38 mouse cellular contexts compared by ENCODE assay signal in the genomic region with DNA sequence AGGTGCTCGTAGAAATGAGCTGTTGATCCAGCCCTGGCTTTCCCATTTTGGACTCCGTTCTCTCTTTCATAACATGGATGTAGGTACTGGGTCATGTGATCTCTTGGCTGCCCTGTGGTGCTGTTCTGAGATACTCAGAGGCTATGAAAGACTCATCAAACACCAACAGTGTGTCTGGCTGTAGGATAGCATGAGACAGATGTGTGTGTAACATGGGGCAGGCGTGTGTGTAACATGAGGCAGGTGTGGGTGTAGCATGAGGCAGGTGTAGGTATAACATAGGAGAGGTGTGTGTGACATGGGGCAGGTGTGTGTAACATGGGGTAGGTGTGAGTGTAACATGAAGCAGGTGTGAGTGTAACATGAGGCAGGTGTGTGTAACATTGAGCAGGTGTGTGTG. TPM values are rescaled to one million over a fixed set of nuclear protein-coding genes. Genes with fewer than 3 reads are reported as not detected.
"Had no signal": no experiment of that assay in that cellular context is flagged by ENCODE, and none has a peak within 500 bp of the region (broad histone marks: within the 10 kb centered on the region; RNA-seq: fewer than 3 reads in every experiment).

No protein-coding gene starts in this region.

- H3K9ac ChIP-seq: embryonic facial prominence, embryonic 12.5 days; embryonic facial prominence, embryonic 13.5 days; embryonic facial prominence, embryonic 15.5 days; forebrain, embryonic 12.5 days; forebrain, embryonic 13.5 days; forebrain, embryonic 15.5 days; forebrain, postnatal 0 days had no signal

- ATAC-seq: forebrain, embryonic 13.5 days; forebrain, embryonic 14.5 days; forebrain, embryonic 15.5 days; forebrain, embryonic 16.5 days; forebrain, postnatal 0 days had no signal

- H3K4me3 ChIP-seq: embryonic facial prominence, embryonic 10.5 days; embryonic facial prominence, embryonic 12.5 days; embryonic facial prominence, embryonic 13.5 days; embryonic facial prominence, embryonic 15.5 days; erythroblast, embryonic 14.5 days; forebrain, embryonic 10.5 days; forebrain, embryonic 12.5 days; forebrain, embryonic 13.5 days; forebrain, embryonic 15.5 days; gastrocnemius, adult 2 months had no signal

- DNase-seq: cerebellum, adult 2 months; cerebellum, adult 8-10 months; cerebellum, adult 9-10 months; cerebellum, adult 9-11 months; cerebellum, postnatal 10 days; cerebellum, postnatal 14 days; cerebellum, postnatal 25 days; cerebellum, postnatal 36 days; embryo, embryonic 11 days; forebrain, postnatal 0 days; gastrocnemius, adult 2 months; gastrocnemius, postnatal 10 days; gastrocnemius, postnatal 14 days; gastrocnemius, postnatal 25 days; gastrocnemius, postnatal 36 days; heart, adult 18-20 months had no signal

- H3K27me3 ChIP-seq: embryonic facial prominence, embryonic 12.5 days; embryonic facial prominence, embryonic 13.5 days; embryonic facial prominence, embryonic 15.5 days; forebrain, embryonic 12.5 days; forebrain, embryonic 13.5 days; forebrain, embryonic 15.5 days had no signal

- H3K36me3 ChIP-seq: embryonic facial prominence, embryonic 10.5 days; embryonic facial prominence, embryonic 12.5 days; embryonic facial prominence, embryonic 13.5 days; embryonic facial prominence, embryonic 15.5 days; forebrain, embryonic 10.5 days; forebrain, embryonic 12.5 days; forebrain, embryonic 15.5 days had no signal

- H3K9me3 ChIP-seq: embryonic facial prominence, embryonic 10.5 days; embryonic facial prominence, embryonic 12.5 days; embryonic facial prominence, embryonic 13.5 days; embryonic facial prominence, embryonic 15.5 days; forebrain, embryonic 10.5 days; forebrain, embryonic 12.5 days; forebrain, embryonic 13.5 days; forebrain, embryonic 15.5 days had no signal

- H3K4me1 ChIP-seq: embryonic facial prominence, embryonic 10.5 days; embryonic facial prominence, embryonic 15.5 days; forebrain, embryonic 10.5 days; forebrain, embryonic 12.5 days; forebrain, embryonic 13.5 days; forebrain, embryonic 15.5 days had no signal

- H3K27ac ChIP-seq: embryonic facial prominence, embryonic 10.5 days; embryonic facial prominence, embryonic 12.5 days; embryonic facial prominence, embryonic 13.5 days; embryonic facial prominence, embryonic 15.5 days; forebrain, embryonic 10.5 days; forebrain, embryonic 12.5 days; forebrain, embryonic 13.5 days; forebrain, embryonic 15.5 days; gastrocnemius, adult 2 months had no signal

RNA-seq across cellular contexts. Expression of a gene that starts 2.0 kb away (rescaled TPM):
- total RNA-seq: common myeloid progenitor, adult 5-6 weeks; forebrain, postnatal 0 days; gastrocnemius, adult 18-20 months; gastrocnemius, adult 2 months; gastrocnemius, adult 8-10 months; gastrocnemius, postnatal 10 days; gastrocnemius, postnatal 14 days; gastrocnemius, postnatal 25 days; gastrocnemius, postnatal 36 days; gastrocnemius, postnatal 4 days; granulocyte monocyte progenitor cell, adult 5-6 weeks; heart, adult 18-20 months; heart, adult 8-10 months had no signal
- polyA plus RNA-seq: cerebellum, adult 2 months; cortical plate, adult 2 months; embryonic facial prominence, embryonic 10.5 days; embryonic facial prominence, embryonic 11.5 days; embryonic facial prominence, embryonic 12.5 days; embryonic facial prominence, embryonic 13.5 days; embryonic facial prominence, embryonic 15.5 days; erythroblast, embryonic 14.5 days; forebrain, embryonic 10.5 days; forebrain, embryonic 11.5 days; forebrain, embryonic 12.5 days; forebrain, embryonic 13.5 days; forebrain, embryonic 14.5 days; forebrain, embryonic 15.5 days; forebrain, embryonic 16.5 days; forebrain, postnatal 0 days; frontal cortex, adult 2 months had no signal

RNA-seq across cellular contexts. Expression of a gene that starts 2.1 kb away (rescaled TPM):
- total RNA-seq: common myeloid progenitor, adult 5-6 weeks; forebrain, postnatal 0 days; gastrocnemius, adult 18-20 months; gastrocnemius, adult 2 months; gastrocnemius, adult 8-10 months; gastrocnemius, postnatal 10 days; gastrocnemius, postnatal 14 days; gastrocnemius, postnatal 25 days; gastrocnemius, postnatal 36 days; gastrocnemius, postnatal 4 days; granulocyte monocyte progenitor cell, adult 5-6 weeks; heart, adult 18-20 months; heart, adult 8-10 months had no signal
- polyA plus RNA-seq: cortical plate, adult 2 months; embryonic facial prominence, embryonic 10.5 days; embryonic facial prominence, embryonic 11.5 days; embryonic facial prominence, embryonic 12.5 days; embryonic facial prominence, embryonic 13.5 days; embryonic facial prominence, embryonic 14.5 days; embryonic facial prominence, embryonic 15.5 days; erythroblast, embryonic 14.5 days; forebrain, embryonic 10.5 days; forebrain, embryonic 11.5 days; forebrain, embryonic 12.5 days; forebrain, embryonic 13.5 days; forebrain, embryonic 14.5 days; forebrain, embryonic 15.5 days; forebrain, embryonic 16.5 days; forebrain, postnatal 0 days; frontal cortex, adult 2 months had no signal

RNA-seq across cellular contexts. Expression of a gene that starts 22.0 kb away (rescaled TPM):
- total RNA-seq: common myeloid progenitor, adult 5-6 weeks; forebrain, postnatal 0 days; gastrocnemius, adult 18-20 months; gastrocnemius, adult 2 months; gastrocnemius, adult 8-10 months; gastrocnemius, postnatal 10 days; gastrocnemius, postnatal 14 days; gastrocnemius, postnatal 25 days; gastrocnemius, postnatal 36 days; gastrocnemius, postnatal 4 days; granulocyte monocyte progenitor cell, adult 5-6 weeks; heart, adult 18-20 months; heart, adult 8-10 months had no signal
- polyA plus RNA-seq: cerebellum, adult 2 months; cortical plate, adult 2 months; embryonic facial prominence, embryonic 10.5 days; embryonic facial prominence, embryonic 11.5 days; embryonic facial prominence, embryonic 12.5 days; embryonic facial prominence, embryonic 13.5 days; embryonic facial prominence, embryonic 14.5 days; embryonic facial prominence, embryonic 15.5 days; erythroblast, embryonic 14.5 days; forebrain, embryonic 10.5 days; forebrain, embryonic 11.5 days; forebrain, embryonic 12.5 days; forebrain, embryonic 13.5 days; forebrain, embryonic 14.5 days; forebrain, embryonic 15.5 days; forebrain, embryonic 16.5 days; forebrain, postnatal 0 days; frontal cortex, adult 2 months had no signal

RNA-seq across cellular contexts. Expression of a gene that starts 23.2 kb away (rescaled TPM):
- total RNA-seq: common myeloid progenitor, adult 5-6 weeks; forebrain, postnatal 0 days; gastrocnemius, adult 18-20 months; gastrocnemius, adult 2 months; gastrocnemius, adult 8-10 months; gastrocnemius, postnatal 10 days; gastrocnemius, postnatal 14 days; gastrocnemius, postnatal 25 days; gastrocnemius, postnatal 36 days; gastrocnemius, postnatal 4 days; granulocyte monocyte progenitor cell, adult 5-6 weeks; heart, adult 18-20 months; heart, adult 8-10 months had no signal
- polyA plus RNA-seq: cerebellum, adult 2 months; cortical plate, adult 2 months; embryonic facial prominence, embryonic 10.5 days; embryonic facial prominence, embryonic 11.5 days; embryonic facial prominence, embryonic 12.5 days; embryonic facial prominence, embryonic 13.5 days; embryonic facial prominence, embryonic 14.5 days; embryonic facial prominence, embryonic 15.5 days; erythroblast, embryonic 14.5 days; forebrain, embryonic 10.5 days; forebrain, embryonic 11.5 days; forebrain, embryonic 12.5 days; forebrain, embryonic 13.5 days; forebrain, embryonic 14.5 days; forebrain, embryonic 15.5 days; forebrain, embryonic 16.5 days; forebrain, postnatal 0 days; frontal cortex, adult 2 months had no signal

RNA-seq across cellular contexts. Expression of a gene that starts 30.1 kb away (rescaled TPM):
- total RNA-seq: common myeloid progenitor, adult 5-6 weeks; forebrain, postnatal 0 days; gastrocnemius, adult 18-20 months; gastrocnemius, adult 2 months; gastrocnemius, adult 8-10 months; gastrocnemius, postnatal 10 days; gastrocnemius, postnatal 14 days; gastrocnemius, postnatal 25 days; gastrocnemius, postnatal 36 days; gastrocnemius, postnatal 4 days; granulocyte monocyte progenitor cell, adult 5-6 weeks; heart, adult 18-20 months had no signal
- polyA plus RNA-seq: cerebellum, adult 2 months; cortical plate, adult 2 months; embryonic facial prominence, embryonic 10.5 days; embryonic facial prominence, embryonic 11.5 days; embryonic facial prominence, embryonic 12.5 days; embryonic facial prominence, embryonic 13.5 days; erythroblast, embryonic 14.5 days; forebrain, embryonic 10.5 days; forebrain, embryonic 11.5 days; forebrain, embryonic 12.5 days; forebrain, embryonic 13.5 days; forebrain, embryonic 14.5 days; forebrain, embryonic 15.5 days; forebrain, embryonic 16.5 days had no signal
